Mouse (Mus musculus): ENCODE results near the gene Gm30737.
"Not testable (repeated sequence)": the region's sequence is repeated elsewhere in the genome, so short reads cannot be mapped to it uniquely, and the experiment has no call there.

Gene Gm30737

DNA sequence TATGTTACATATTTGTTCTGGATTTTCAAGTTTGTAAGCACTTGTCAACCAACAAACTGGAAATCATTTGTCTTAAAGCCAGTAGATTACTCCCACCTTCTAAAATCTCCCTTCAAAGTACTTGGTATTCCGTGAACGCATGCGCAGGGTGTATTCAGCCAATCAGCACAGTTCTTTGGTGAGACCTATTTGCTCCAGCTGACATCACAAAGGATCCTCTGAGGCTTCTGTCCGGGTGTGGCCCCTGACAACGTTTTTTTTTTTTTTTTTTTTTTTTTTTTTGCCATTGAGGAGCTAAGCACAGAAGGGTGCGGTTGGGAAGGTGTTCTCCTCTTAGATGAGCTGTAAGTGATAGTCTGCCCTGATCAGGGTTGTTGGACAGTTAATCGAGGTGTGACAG lies at the start of gene Gm30737:
TSS of gene Gm30737 (plus strand) at position 301 of the 400 bp plus-strand sequence.
- DNase-seq, result not testable (repeated sequence)
